Mouse (Mus musculus) CH12.LX (cell line): ENCODE results near the gene Sipa1l2. TPM values are rescaled to one million over a fixed set of nuclear protein-coding genes. Genes with fewer than 3 reads are reported as not detected.
A peak's percentile ranks its signal among the peaks of the same experiment; 100 is the strongest.

Experiments used
- DNase-seq: peaks from one replicate; pipeline ENCODE4 v3.0.0-alpha.2; 2013; ENCODE audit errors: extremely low read depth
- H3K27ac ChIP-seq: 2 replicates; pipeline ENCODE4 v1.5.1; 2012; ENCODE audit warnings: low read depth, mild to moderate bottlenecking, control low read depth, moderate library complexity; ENCODE audit not compliant: insufficient read depth
- H3K27me3 ChIP-seq: replicated peaks from 2 replicates; pipeline ENCODE3; 2012; ENCODE audit warnings: inconsistent platforms
- H3K36me3 ChIP-seq, 2 experiments: replicated peaks in 1 of 2; 2 replicates each; pipeline versions ENCODE3 to v1.6.1; 2012; ENCODE audit warnings: inconsistent platforms in 1 of 2, low read length in 1 of 2, mild to moderate bottlenecking in 1 of 2, mixed read lengths in 1 of 2, moderate library complexity in 1 of 2; ENCODE audit not compliant: control insufficient read depth in 1 of 2, insufficient read depth in 1 of 2
- H3K4me1 ChIP-seq, 2 experiments: 2 replicates each; pipeline ENCODE4 v1.6.1; 2012; ENCODE audit warnings: inconsistent platforms in 1 of 2, moderate library complexity in 1 of 2; ENCODE audit not compliant: insufficient read depth in 2 of 2, control insufficient read depth in 1 of 2
- H3K4me2 ChIP-seq: 2 replicates; pipeline ENCODE4 v1.6.1; 2012; ENCODE audit warnings: low read depth, mild to moderate bottlenecking, control low read depth; ENCODE audit not compliant: poor library complexity, insufficient read depth, severe bottlenecking
- H3K4me3 ChIP-seq, 3 experiments: fragments of 150-350 bp in 1 of 3; sonication (generic) in 1 of 3; replicated peaks in 1 of 3; 2 replicates each; pipeline versions ENCODE3 to v1.5.1; 2011 to 2012; ENCODE audit warnings: low read depth in 2 of 3, low read length in 2 of 3, mild to moderate bottlenecking in 2 of 3, moderate library complexity in 2 of 3, control low read depth in 1 of 3, improper control_type of control experiment in 1 of 3, inconsistent platforms in 1 of 3, mixed read lengths in 1 of 3; ENCODE audit not compliant: poor library complexity in 1 of 3
- H3K79me2 ChIP-seq: replicated peaks from 2 replicates; pipeline ENCODE4 v1.6.1; 2012; ENCODE audit warnings: mild to moderate bottlenecking, moderate library complexity; ENCODE audit not compliant: control insufficient read depth, poor library complexity, insufficient read depth, severe bottlenecking; ENCODE audit errors: extremely low read depth
- H3K9ac ChIP-seq: 2 replicates; pipeline ENCODE4 v1.6.1; 2012; ENCODE audit warnings: low read depth, mild to moderate bottlenecking, control low read depth, moderate library complexity; ENCODE audit not compliant: insufficient read depth
- H3K9me3 ChIP-seq: replicated peaks from 2 replicates; pipeline ENCODE3; 2012; ENCODE audit warnings: low read length, inconsistent platforms, mixed read lengths
- BHLHE40 ChIP-seq: IDR thresholded peaks from 2 replicates; pipeline ENCODE4 v1.6.1; 2011; ENCODE audit warnings: mild to moderate bottlenecking, low read depth, low read length, improper control_type of control experiment
- CHD1 ChIP-seq: IDR thresholded peaks from 2 replicates; pipeline ENCODE4 v1.6.1; 2012; ENCODE audit warnings: low read depth, low read length, improper control_type of control experiment, inconsistent platforms
- CTCF ChIP-seq, 2 experiments: IDR thresholded peaks in 1 of 2; conservative IDR thresholded peaks in 1 of 2; 2 replicates each; pipeline ENCODE4 v1.5.1; 2011 to 2012; ENCODE audit warnings: low read depth in 2 of 2, low read length in 2 of 2, improper control_type of control experiment in 1 of 2, inconsistent platforms in 1 of 2, mild to moderate bottlenecking in 1 of 2, moderate library complexity in 1 of 2
- E2F4 ChIP-seq: IDR thresholded peaks from 2 replicates; pipeline ENCODE4 v1.6.1; 2011; ENCODE audit warnings: low read depth, low read length, improper control_type of control experiment; ENCODE audit not compliant: insufficient replicate concordance
- ELF1 ChIP-seq: IDR thresholded peaks from 2 replicates; pipeline ENCODE4 v1.6.1; 2014; ENCODE audit warnings: low read depth, mild to moderate bottlenecking, inconsistent platforms, low read length, improper control_type of control experiment
- EP300 ChIP-seq: IDR thresholded peaks from 2 replicates; pipeline ENCODE4 v1.6.1; 2011; ENCODE audit warnings: low read length, improper control_type of control experiment
- GABPA ChIP-seq: IDR thresholded peaks from 2 replicates; pipeline ENCODE4 v1.6.1; 2012; ENCODE audit warnings: low read depth, low read length, improper control_type of control experiment, inconsistent platforms; ENCODE audit not compliant: insufficient replicate concordance
- HCFC1 ChIP-seq: IDR thresholded peaks from 2 replicates; pipeline ENCODE4 v1.6.1; 2012; ENCODE audit warnings: low read depth, mild to moderate bottlenecking, inconsistent platforms, low read length, improper control_type of control experiment
- JUN ChIP-seq: IDR thresholded peaks from 2 replicates; pipeline ENCODE4 v1.6.1; 2011; ENCODE audit warnings: low read depth, mild to moderate bottlenecking, low read length, improper control_type of control experiment, moderate library complexity; ENCODE audit not compliant: insufficient read depth
- JUND ChIP-seq: conservative IDR thresholded peaks from 2 replicates; pipeline ENCODE4 v1.6.1; 2011; ENCODE audit warnings: low read depth, low read length, improper control_type of control experiment
- MAFK ChIP-seq: IDR thresholded peaks from 2 replicates; pipeline ENCODE4 v1.6.1; 2011; ENCODE audit warnings: low read length, improper control_type of control experiment; ENCODE audit not compliant: insufficient replicate concordance
- MAX ChIP-seq: IDR thresholded peaks from 2 replicates; pipeline ENCODE4 v1.6.1; 2011; ENCODE audit warnings: low read length, improper control_type of control experiment
- MAZ ChIP-seq: IDR thresholded peaks from 2 replicates; pipeline ENCODE4 v1.6.1; 2012; ENCODE audit warnings: low read depth, mild to moderate bottlenecking, inconsistent platforms, low read length, improper control_type of control experiment, moderate library complexity
- MEF2A ChIP-seq: IDR thresholded peaks from 2 replicates; pipeline ENCODE4 v1.6.1; 2014; ENCODE audit warnings: low read depth, mild to moderate bottlenecking, inconsistent platforms, low read length, improper control_type of control experiment, borderline replicate concordance
- MYC ChIP-seq: IDR thresholded peaks from 2 replicates; pipeline ENCODE4 v1.6.1; 2011; ENCODE audit warnings: low read depth, mild to moderate bottlenecking, improper control_type of control experiment, low read length
- NELFE ChIP-seq: IDR thresholded peaks from 2 replicates; pipeline ENCODE4 v1.6.1; 2011; ENCODE audit warnings: low read depth, low read length, improper control_type of control experiment
- NRF1 ChIP-seq: IDR thresholded peaks from 2 replicates; pipeline ENCODE4 v1.6.1; 2014; ENCODE audit warnings: low read depth, mild to moderate bottlenecking, inconsistent platforms, low read length, improper control_type of control experiment, moderate library complexity
- PAX5 ChIP-seq: IDR thresholded peaks from 2 replicates; pipeline ENCODE4 v1.6.1; 2012; ENCODE audit warnings: low read length, inconsistent platforms, mixed read lengths
- POLR2A ChIP-seq: IDR thresholded peaks from 2 replicates; pipeline ENCODE4 v1.6.1; 2011; ENCODE audit warnings: low read depth, mild to moderate bottlenecking, improper control_type of control experiment, low read length
- RCOR1 ChIP-seq: conservative IDR thresholded peaks from 2 replicates; pipeline ENCODE4 v1.6.1; 2012; ENCODE audit warnings: low read depth, mild to moderate bottlenecking, inconsistent platforms, low read length, improper control_type of control experiment
- SMC3 ChIP-seq: IDR thresholded peaks from 2 replicates; pipeline ENCODE4 v1.6.1; 2011; ENCODE audit warnings: low read depth, low read length, improper control_type of control experiment
- TBP ChIP-seq: conservative IDR thresholded peaks from 2 replicates; pipeline ENCODE4 v1.6.1; 2011; ENCODE audit warnings: low read depth, low read length, improper control_type of control experiment
- UBTF ChIP-seq: IDR thresholded peaks from 2 replicates; pipeline ENCODE4 v1.6.1; 2012; ENCODE audit warnings: low read depth, mild to moderate bottlenecking, inconsistent platforms, low read length, improper control_type of control experiment, moderate library complexity
- USF1 ChIP-seq: IDR thresholded peaks from 2 replicates; pipeline ENCODE4 v1.6.1; 2014; ENCODE audit warnings: low read depth, mild to moderate bottlenecking, inconsistent platforms, low read length, improper control_type of control experiment
- USF2 ChIP-seq: conservative IDR thresholded peaks from 2 replicates; pipeline ENCODE4 v1.6.1; 2011; ENCODE audit warnings: low read depth, low read length, improper control_type of control experiment
- ZMIZ1 ChIP-seq: IDR thresholded peaks from 2 replicates; pipeline ENCODE4 v1.6.1; 2012; ENCODE audit warnings: low read depth, mild to moderate bottlenecking, inconsistent platforms, low read length, improper control_type of control experiment
- ZNF384 ChIP-seq: IDR thresholded peaks from 2 replicates; pipeline ENCODE4 v1.6.1; 2012; ENCODE audit warnings: low read depth, low read length, improper control_type of control experiment, inconsistent platforms
- dilution Hi-C: fragments of 300-500 bp; cut with MboI; formaldehyde crosslinking; loops from 2 replicates; pipeline ENCODE4 v1.14.3; 2020; ENCODE audit warnings: low sequenced_read_pairs; ENCODE audit not compliant: extremely low pct_unique_long_range_greater_than_20kb, extremely low pct_ligation_motif_present
- in situ Hi-C: fragments of 300-500 bp; cut with MboI; formaldehyde crosslinking; loops from 3 replicates; pipeline ENCODE4 v1.14.3; 2019; ENCODE audit warnings: low sequenced_read_pairs, low pct_ligation_motif_present, low pct_unique_long_range_greater_than_20kb, mixed read lengths
- polyA plus RNA-seq: library from polyadenylated mRNA; unstranded; fragments of >175 nt; gene quantifications from 2 replicates; pipeline ENCODE4 v1.2.1, GENCODE M21; 2012; ENCODE audit warnings: low read depth; ENCODE audit not compliant: insufficient read length
- total RNA-seq, 2 experiments: library from RNA; depleted of rRNA; stranded (reverse); fragments of 300-350 nt in 1 of 2; fragments of >200 nt in 1 of 2; gene quantifications; 2 replicates each; pipeline ENCODE4 v1.2.3; 2012 to 2014

Sipa1l2 gene
- total and polyA plus RNA-seq, 3 experiments: 2.0 to 5.6 (median 2.7) TPM

- Histone ChIP-seq H3K9me3 (peaks cover 11% of the 10 kb centered on the region), H3K27ac (no peak overlapping the region), H3K36me3 (no peaks in the 10 kb centered on the region), H3K27me3 (no peaks in the 10 kb centered on the region), H3K4me2 (no peak overlapping the region), H3K4me3 (no peak overlapping the region), H3K79me2 (no peaks in the 10 kb centered on the region), H3K9ac (no peak overlapping the region), H3K4me1 (peaks cover 17 to 37% of the 10 kb centered on the region in 2 experiments)
- in situ Hi-C loops (no loop called here), dilution Hi-C loops (no loop called here)
- no peak for DNase-seq
- TF ChIP-seq CHD1 (no peak), NRF1 (no peak), NELFE (no peak), MAX (no peak), EP300 (no peak), USF1 (no peak), MYC (no peak), PAX5 (no peak), UBTF (no peak), BHLHE40 (no peak), ZNF384 (no peak), JUND (no peak), MAZ (no peak), MAFK (no peak)
Observed at GRCm38 (mm10) chr8:125406453-125406852, 163.2 kb downstream of the Sipa1l2 start.

GRCm38 (mm10) chr8:125401350-125401749 lies 168.3 kb downstream of the Sipa1l2 start:
- Histone ChIP-seq H3K36me3 (no peaks in the 10 kb centered on the region), H3K27ac (no peak overlapping the region)
- dilution Hi-C loops: no loop called here

GRCm38 (mm10) chr8:125397981-125398380 lies 171.6 kb downstream of the Sipa1l2 start:
- TF ChIP-seq POLR2A (no peak), GABPA (no peak), ELF1 (no peak), CTCF (conservative IDR thresholded peaks at IDR 0.05 in 1 of 2, IDR thresholded peaks at IDR 0.05 in 1 of 2; ENCODE audit: low read depth in 2 of 2, low read length in 2 of 2) (no peak), TBP (no peak), E2F4 (no peak), JUN (no peak), UBTF (no peak), RCOR1 (no peak), SMC3 (no peak), MEF2A (no peak), CHD1 (no peak), NELFE (no peak), USF2 (no peak), PAX5 (no peak)
- in situ Hi-C loops (no loop called here), dilution Hi-C loops (no loop called here)
- H3K27me3 ChIP-seq: no peaks in the 10 kb centered on the region
- H3K9ac ChIP-seq: no peak overlapping the region
- H3K4me2 ChIP-seq: no peak overlapping the region
- H3K27ac ChIP-seq: no peak overlapping the region
- H3K79me2 ChIP-seq: no peaks in the 10 kb centered on the region
- DNase-seq: no peak
- no peaks in the 10 kb centered on the region for H3K9me3 ChIP-seq
- no peaks in the 10 kb centered on the region; a peak in 1 of 4 replicates for H3K4me1 ChIP-seq
- no peak overlapping the region for H3K4me3 ChIP-seq
- no peaks in the 10 kb centered on the region for H3K36me3 ChIP-seq

More at GRCm38 (mm10) chr8:125401350-125401749, 168.3 kb downstream of the Sipa1l2 start:
- Histone ChIP-seq H3K4me2 (no peak overlapping the region), H3K4me3 (no peak overlapping the region), H3K9me3 (peaks cover 11% of the 10 kb centered on the region)
- TF ChIP-seq USF2: peak; percentile 90
- no peak for TF ChIP-seq ZMIZ1
- TF ChIP-seq MAX: peak; percentile 83
- TF ChIP-seq USF1: peak; percentile 51
- TF ChIP-seq HCFC1: no peak
- TF ChIP-seq, all 38 proteins: peak for 3
- no peak overlapping the region for H3K9ac ChIP-seq
- no peaks in the 10 kb centered on the region for H3K27me3 ChIP-seq
- no peak for DNase-seq
- in situ Hi-C loops: no loop called here
- no peaks in the 10 kb centered on the region; a peak in 1 of 4 replicates for H3K4me1 ChIP-seq
- H3K79me2 ChIP-seq: no peaks in the 10 kb centered on the region
